Mouse (Mus musculus): ENCODE measurements around the gene Galnt6.

DNA sequence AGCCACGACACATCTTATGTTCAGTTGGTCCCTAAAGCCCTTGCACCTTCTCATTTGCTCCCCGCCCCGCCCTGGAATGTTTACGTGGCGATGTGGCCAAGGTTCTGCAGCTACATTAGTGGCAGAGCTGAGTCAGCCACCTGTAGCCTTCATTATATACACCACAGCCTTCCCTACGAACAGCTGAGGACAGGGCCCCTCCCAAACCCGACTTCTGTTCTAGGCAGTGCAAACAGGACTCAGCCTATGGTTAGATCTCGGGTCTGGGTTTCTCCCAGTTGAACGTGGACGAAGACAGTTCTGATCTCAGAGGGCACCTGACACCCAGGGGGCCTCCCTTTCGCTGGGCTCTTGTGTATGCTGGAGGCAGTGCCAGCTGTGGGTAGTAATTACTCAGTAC lies 1.3 kb downstream of the Galnt6 start:
- no peak for TF ChIP-seq CTCF (IDR thresholded peaks at IDR 0.05; ENCODE audit: control insufficient read depth, insufficient read depth, insufficient read length)
- no peak for TF ChIP-seq USF1 (IDR thresholded peaks at IDR 0.05; ENCODE audit: low read depth)
- peak; percentile 4 for TF ChIP-seq MYOD1 (IDR thresholded peaks at IDR 0.05; ENCODE audit: control insufficient read depth, insufficient read length, low read depth)
- no peak for TF ChIP-seq CEBPB (IDR thresholded peaks at IDR 0.05; ENCODE audit: low read depth)

Measured in C2C12 (cell line).